Mouse (Mus musculus): Measurements from ENCODE around the gene Ccdc86. TPM values are rescaled to one million over a fixed set of nuclear protein-coding genes. Genes with fewer than 3 reads are reported as not detected.

The Ccdc86 gene
- polyA plus RNA-seq, 1 experiment: 31.3 TPM

GRCm38 (mm10) chr19:10940097-10940800 lies 8.8 kb downstream of the Ccdc86 start:
- Histone ChIP-seq H3K36me3 (ENCODE audit: control insufficient read depth, insufficient read depth) (peaks cover 43% of the 10 kb centered on the region), H3ac (ENCODE audit: control insufficient read depth, insufficient read length, low read depth) (no peak overlapping the region), H3K27me3 (ENCODE audit: control insufficient read depth, insufficient read depth, insufficient read length) (no peaks in the 10 kb centered on the region), H3K79me3 (ENCODE audit: low read depth) (no peaks in the 10 kb centered on the region), H3K4me3 (ENCODE audit: insufficient read depth, poor library complexity, severe bottlenecking) (no peak overlapping the region), H3K79me2 (ENCODE audit: control insufficient read depth, insufficient read depth) (peaks cover 12% of the 10 kb centered on the region)
- TF ChIP-seq FOSL1 (IDR thresholded peaks at IDR 0.05; ENCODE audit: insufficient read depth, low read length, poor library complexity, severe bottlenecking) (no peak), MAX (IDR thresholded peaks at IDR 0.05) (no peak), USF1 (IDR thresholded peaks at IDR 0.05; ENCODE audit: low read depth) (no peak), CTCF (IDR thresholded peaks at IDR 0.05; ENCODE audit: control insufficient read depth, insufficient read depth, insufficient read length) (no peak), MYOG (IDR thresholded peaks at IDR 0.05; ENCODE audit: control insufficient read depth, extremely low read depth, insufficient read length) (no peak), MYOD1 (IDR thresholded peaks at IDR 0.05; ENCODE audit: control insufficient read depth, insufficient read length, low read depth) (no peak), CEBPB (IDR thresholded peaks at IDR 0.05; ENCODE audit: low read depth) (no peak)

DNA sequence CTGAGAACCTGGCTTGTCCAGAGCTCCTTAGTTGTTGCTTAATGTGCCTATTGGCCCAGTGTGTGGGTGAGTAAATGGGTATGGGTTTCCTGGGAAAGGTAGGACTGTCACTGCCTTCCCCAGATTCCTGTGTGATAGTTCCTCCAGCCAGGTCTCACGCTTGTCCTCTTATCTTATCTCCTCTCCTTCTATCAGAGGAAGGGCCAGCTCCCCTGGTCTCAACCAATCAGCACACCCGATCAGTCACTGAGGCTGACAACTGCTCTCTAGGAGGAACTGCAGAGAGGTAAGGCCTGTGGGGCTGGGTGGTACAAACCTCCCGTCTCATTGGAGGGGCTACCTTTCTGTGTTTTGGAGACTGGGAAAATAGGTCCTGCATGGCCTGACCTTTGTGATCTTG lies 10.3 kb downstream of the Ccdc86 start:
- Histone ChIP-seq H3ac (ENCODE audit: control insufficient read depth, insufficient read length, low read depth) (no peak overlapping the region), H3K27me3 (ENCODE audit: control insufficient read depth, insufficient read depth, insufficient read length) (no peaks in the 10 kb centered on the region), H3K4me3 (ENCODE audit: insufficient read depth, poor library complexity, severe bottlenecking) (no peak overlapping the region), H3K36me3 (ENCODE audit: control insufficient read depth, insufficient read depth) (peaks cover 28% of the 10 kb centered on the region), H3K79me2 (ENCODE audit: control insufficient read depth, insufficient read depth) (no peaks in the 10 kb centered on the region), H3K79me3 (ENCODE audit: low read depth) (no peaks in the 10 kb centered on the region)
- TF ChIP-seq MYOG (IDR thresholded peaks at IDR 0.05; ENCODE audit: control insufficient read depth, extremely low read depth, insufficient read length) (no peak), MYOD1 (IDR thresholded peaks at IDR 0.05; ENCODE audit: control insufficient read depth, insufficient read length, low read depth) (no peak), USF1 (IDR thresholded peaks at IDR 0.05; ENCODE audit: low read depth) (no peak), MAX (IDR thresholded peaks at IDR 0.05) (no peak), FOSL1 (IDR thresholded peaks at IDR 0.05; ENCODE audit: insufficient read depth, low read length, poor library complexity, severe bottlenecking) (no peak), CTCF (IDR thresholded peaks at IDR 0.05; ENCODE audit: control insufficient read depth, insufficient read depth, insufficient read length) (no peak), CEBPB (IDR thresholded peaks at IDR 0.05; ENCODE audit: low read depth) (no peak)

DNA sequence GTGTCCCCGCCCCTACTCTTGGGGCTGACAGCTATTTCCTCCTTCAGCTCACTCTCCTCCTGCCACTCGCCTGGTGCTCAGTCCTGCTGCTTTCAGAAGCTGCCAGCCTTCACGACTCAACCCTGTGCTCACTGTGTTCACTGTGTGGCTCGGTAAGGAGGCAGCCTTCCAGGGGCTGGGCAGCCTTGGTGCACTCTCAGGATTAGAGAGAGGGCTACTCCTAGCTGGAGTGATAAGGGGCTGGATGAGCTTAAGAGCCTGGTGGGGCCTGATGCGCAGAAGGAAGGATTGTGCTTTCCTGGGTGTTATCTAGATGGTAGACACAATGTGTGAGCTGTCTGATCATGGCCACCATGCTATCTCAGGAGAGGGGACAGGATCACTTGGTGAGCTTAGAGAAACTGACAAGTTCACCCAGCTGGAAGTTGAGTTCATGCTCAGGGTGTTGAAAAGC lies 11.9 kb downstream of the Ccdc86 start, which contains the start of gene Ptgdr2:
Ptgdr2 (plus strand) TSS at position 51 of the 454 bp plus-strand sequence.
- no peak within 1 kb of the TSS for H3K4me3 ChIP-seq (ENCODE audit: insufficient read depth, poor library complexity, severe bottlenecking)
- H3ac ChIP-seq (ENCODE audit: control insufficient read depth, insufficient read length, low read depth): no peak within 1 kb of the TSS
- no peaks in the 10 kb centered on the region for H3K79me3 ChIP-seq (ENCODE audit: low read depth)
- H3K36me3 ChIP-seq (ENCODE audit: control insufficient read depth, insufficient read depth): peaks cover 13% of the 10 kb centered on the region
- TF ChIP-seq FOSL1 (IDR thresholded peaks at IDR 0.05; ENCODE audit: insufficient read depth, low read length, poor library complexity, severe bottlenecking) (no peak), USF1 (IDR thresholded peaks at IDR 0.05; ENCODE audit: low read depth) (no peak), MAX (IDR thresholded peaks at IDR 0.05) (no peak), CTCF (IDR thresholded peaks at IDR 0.05; ENCODE audit: control insufficient read depth, insufficient read depth, insufficient read length) (no peak), MYOD1 (IDR thresholded peaks at IDR 0.05; ENCODE audit: control insufficient read depth, insufficient read length, low read depth) (no peak), MYOG (IDR thresholded peaks at IDR 0.05; ENCODE audit: control insufficient read depth, extremely low read depth, insufficient read length) (no peak), CEBPB (IDR thresholded peaks at IDR 0.05; ENCODE audit: low read depth) (no peak)
- H3K79me2 ChIP-seq (ENCODE audit: control insufficient read depth, insufficient read depth): no peaks in the 10 kb centered on the region
- H3K27me3 ChIP-seq (ENCODE audit: control insufficient read depth, insufficient read depth, insufficient read length): no peaks in the 10 kb centered on the region

DNA sequence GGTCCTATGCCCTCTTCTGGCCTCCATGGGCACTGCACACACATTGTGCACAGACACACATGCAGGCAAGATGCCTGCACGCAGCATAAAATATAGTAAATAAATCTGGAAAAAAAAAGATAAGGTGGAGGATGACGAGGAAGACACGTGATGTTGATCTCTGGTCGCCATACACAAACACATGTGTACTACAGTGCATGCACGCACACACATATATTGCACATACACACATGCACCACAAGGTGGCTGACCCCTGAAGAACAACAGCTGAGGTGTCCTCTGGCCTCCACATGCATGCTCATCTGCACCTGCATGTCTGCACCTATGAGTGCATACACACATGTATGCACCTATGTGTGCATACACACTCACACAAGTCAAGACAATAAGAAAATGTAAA lies 13.0 kb downstream of the Ccdc86 start:
- Histone ChIP-seq H3ac (ENCODE audit: control insufficient read depth, insufficient read length, low read depth) (no peak overlapping the region), H3K79me2 (ENCODE audit: control insufficient read depth, insufficient read depth) (no peaks in the 10 kb centered on the region)
- TF ChIP-seq CEBPB (IDR thresholded peaks at IDR 0.05; ENCODE audit: low read depth) (no peak), USF1 (IDR thresholded peaks at IDR 0.05; ENCODE audit: low read depth) (no peak), MAX (IDR thresholded peaks at IDR 0.05) (no peak), MYOD1 (IDR thresholded peaks at IDR 0.05; ENCODE audit: control insufficient read depth, insufficient read length, low read depth) (no peak), MYOG (IDR thresholded peaks at IDR 0.05; ENCODE audit: control insufficient read depth, extremely low read depth, insufficient read length) (no peak), FOSL1 (IDR thresholded peaks at IDR 0.05; ENCODE audit: insufficient read depth, low read length, poor library complexity, severe bottlenecking) (no peak), CTCF (IDR thresholded peaks at IDR 0.05; ENCODE audit: control insufficient read depth, insufficient read depth, insufficient read length) (no peak)

DNA sequence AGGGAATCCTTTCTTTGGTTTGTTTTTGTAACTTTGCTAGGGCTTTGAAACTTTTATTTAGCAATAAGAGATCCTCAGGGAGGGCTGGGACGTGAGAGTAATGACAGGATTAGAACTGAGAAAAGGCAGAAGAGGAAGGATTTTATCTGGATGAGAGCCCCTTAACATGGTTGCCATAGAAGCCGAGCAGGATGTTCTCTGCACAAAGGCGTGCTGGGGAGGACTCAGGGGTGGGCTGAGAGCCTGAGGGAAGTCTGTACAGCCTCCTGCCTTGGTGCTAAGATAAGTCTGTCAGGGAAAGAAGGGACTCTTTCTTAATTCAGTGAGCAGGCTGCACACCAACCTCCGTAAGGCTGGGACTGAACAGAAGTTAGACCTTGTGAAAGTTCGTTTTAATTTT lies 14.0 kb downstream of the Ccdc86 start:
- TF ChIP-seq MYOG (IDR thresholded peaks at IDR 0.05; ENCODE audit: control insufficient read depth, extremely low read depth, insufficient read length) (no peak), USF1 (IDR thresholded peaks at IDR 0.05; ENCODE audit: low read depth) (no peak), CEBPB (IDR thresholded peaks at IDR 0.05; ENCODE audit: low read depth) (no peak), MAX (IDR thresholded peaks at IDR 0.05) (no peak), FOSL1 (IDR thresholded peaks at IDR 0.05; ENCODE audit: insufficient read depth, low read length, poor library complexity, severe bottlenecking) (no peak), CTCF (IDR thresholded peaks at IDR 0.05; ENCODE audit: control insufficient read depth, insufficient read depth, insufficient read length) (no peak), MYOD1 (IDR thresholded peaks at IDR 0.05; ENCODE audit: control insufficient read depth, insufficient read length, low read depth) (no peak)
- H3K27me3 ChIP-seq (ENCODE audit: control insufficient read depth, insufficient read depth, insufficient read length): no peaks in the 10 kb centered on the region
- H3ac ChIP-seq (ENCODE audit: control insufficient read depth, insufficient read length, low read depth): no peak overlapping the region
- H3K79me3 ChIP-seq (ENCODE audit: low read depth): no peaks in the 10 kb centered on the region
- H3K4me3 ChIP-seq (ENCODE audit: insufficient read depth, poor library complexity, severe bottlenecking): no peak overlapping the region
- no peaks in the 10 kb centered on the region for H3K79me2 ChIP-seq (ENCODE audit: control insufficient read depth, insufficient read depth)
- no peaks in the 10 kb centered on the region for H3K36me3 ChIP-seq (ENCODE audit: control insufficient read depth, insufficient read depth)

More for the DNA sequence above, 13.0 kb downstream of the Ccdc86 start:
- H3K36me3 ChIP-seq (ENCODE audit: control insufficient read depth, insufficient read depth): peaks cover 2% of the 10 kb centered on the region
- H3K79me3 ChIP-seq (ENCODE audit: low read depth): no peaks in the 10 kb centered on the region
- no peak overlapping the region for H3K4me3 ChIP-seq (ENCODE audit: insufficient read depth, poor library complexity, severe bottlenecking)
- no peaks in the 10 kb centered on the region for H3K27me3 ChIP-seq (ENCODE audit: control insufficient read depth, insufficient read depth, insufficient read length)

Measured in C2C12 (cell line).